Mouse (Mus musculus) heart, embryonic 10.5 days (tissue): Measurements from ENCODE around the gene Tmcc3. TPM values are rescaled to one million over a fixed set of nuclear protein-coding genes. Genes with fewer than 3 reads are reported as not detected.

Experiments used
- DNase-seq: peaks from one replicate; pipeline ENCODE4 v3.0.0-alpha.2; 2017; ENCODE audit warnings: low spot score
- H3K27ac ChIP-seq: fragments of 300-500 bp; sonication (generic); 2 replicates; pipeline ENCODE4 v1.5.1; 2016; ENCODE audit warnings: mild to moderate bottlenecking
- H3K27me3 ChIP-seq: fragments of 300-500 bp; sonication (generic); 2 replicates; pipeline ENCODE4 v1.6.1; 2016; ENCODE audit warnings: mild to moderate bottlenecking; ENCODE audit not compliant: poor library complexity, insufficient read depth, severe bottlenecking
- H3K36me3 ChIP-seq: fragments of 300-500 bp; sonication (generic); 2 replicates; pipeline ENCODE4 v1.6.1; 2016; ENCODE audit warnings: mild to moderate bottlenecking, moderate library complexity
- H3K4me1 ChIP-seq: fragments of 300-500 bp; sonication (generic); 2 replicates; pipeline ENCODE4 v1.6.1; 2016; ENCODE audit warnings: mild to moderate bottlenecking
- H3K4me3 ChIP-seq: fragments of 300-500 bp; sonication (generic); 2 replicates; pipeline ENCODE4 v1.5.1; 2016; ENCODE audit warnings: mild to moderate bottlenecking, moderate library complexity
- H3K9me3 ChIP-seq: fragments of 300-500 bp; sonication (generic); 2 replicates; pipeline ENCODE4 v1.6.1; 2016; ENCODE audit warnings: mild to moderate bottlenecking, moderate library complexity
- WGBS: fragments of 180-500 bp; shearing (Covaris S2); methylation state at CpG from one replicate; pipeline ENCODE4 v1.1.7; 2016; 5-methylcytosine and 5-hydroxymethylcytosine counted together
- polyA plus RNA-seq: library from polyadenylated mRNA; unstranded; fragments of >200 nt; fragmentation: Nextera tagmentation; extraction: Ambion mirVana; gene quantifications from 2 replicates; pipeline ENCODE4 v1.2.1, GENCODE M21; 2016

Tmcc3 gene
- polyA plus RNA-seq, 1 experiment from 2014 or later: 12.2 TPM

GRCm38 (mm10) chr10:94352877-94353853 is 41.4 kb downstream of the Tmcc3 start:
- 74% methylated on average over 9 of the region's 9 CpGs for WGBS
- Histone ChIP-seq H3K4me1 (peaks cover 6% of the 10 kb centered on the region; the same call in 1 of the 2 replicates), H3K36me3 (no peaks in the 10 kb centered on the region), H3K27me3 (no peaks in the 10 kb centered on the region), H3K4me3 (no peak overlapping the region), H3K9me3 (no peaks in the 10 kb centered on the region), H3K27ac (no peak overlapping the region)
- DNase-seq: no peak

GRCm38 (mm10) chr10:94354005-94354404 is 42.3 kb downstream of the Tmcc3 start:
- no peak for DNase-seq
- Histone ChIP-seq H3K4me3 (no peak overlapping the region), H3K27ac (no peak overlapping the region), H3K36me3 (no peaks in the 10 kb centered on the region), H3K27me3 (no peaks in the 10 kb centered on the region), H3K9me3 (no peaks in the 10 kb centered on the region), H3K4me1 (peaks cover 6% of the 10 kb centered on the region; the same call in 1 of the 2 replicates)
- WGBS: 65% methylated on average over 4 of the region's 4 CpGs

- no peak for DNase-seq
- WGBS: 84% methylated on average over 3 of the region's 3 CpGs
- Histone ChIP-seq H3K27me3 (no peaks in the 10 kb centered on the region), H3K27ac (no peak overlapping the region), H3K9me3 (no peaks in the 10 kb centered on the region), H3K36me3 (no peaks in the 10 kb centered on the region), H3K4me1 (peaks cover 6% of the 10 kb centered on the region; the same call in 1 of the 2 replicates), H3K4me3 (no peak overlapping the region)
Measured at GRCm38 (mm10) chr10:94354427-94354826, 42.7 kb downstream of the Tmcc3 start.

GRCm38 (mm10) chr10:94356504-94357169 is 44.9 kb downstream of the Tmcc3 start:
- H3K9me3 ChIP-seq: no peaks in the 10 kb centered on the region
- DNase-seq: no peak
- H3K27ac ChIP-seq: no peak overlapping the region
- no peaks in the 10 kb centered on the region for H3K36me3 ChIP-seq
- WGBS: 82% methylated on average over 13 of the region's 13 CpGs
- H3K4me3 ChIP-seq: no peak overlapping the region
- no peaks in the 10 kb centered on the region for H3K27me3 ChIP-seq
- H3K4me1 ChIP-seq: 0 out of 2 replicates have a peak, but pooled peaks cover 3% of the 10 kb centered on the region

GRCm38 (mm10) chr10:94360664-94361063 is 48.9 kb downstream of the Tmcc3 start:
- DNase-seq: no peak
- Histone ChIP-seq H3K36me3 (no peaks in the 10 kb centered on the region), H3K27me3 (no peaks in the 10 kb centered on the region), H3K9me3 (0 out of 2 replicates have a peak, but pooled peaks cover 4% of the 10 kb centered on the region), H3K4me1 (no peaks in the 10 kb centered on the region), H3K27ac (no peak overlapping the region), H3K4me3 (no peak overlapping the region)
- 73% methylated on average over 1 of the region's 1 CpGs for WGBS

- no peaks in the 10 kb centered on the region for H3K9me3 ChIP-seq
- no peak overlapping the region for H3K27ac ChIP-seq
- H3K4me3 ChIP-seq: no peak overlapping the region
- no peaks in the 10 kb centered on the region for H3K4me1 ChIP-seq
- no peak for DNase-seq
- H3K36me3 ChIP-seq: no peaks in the 10 kb centered on the region
- WGBS: 70% methylated on average over 2 of the region's 2 CpGs
- peaks cover 10% of the 10 kb centered on the region; the same call in 1 of the 2 replicates for H3K27me3 ChIP-seq
Measured at GRCm38 (mm10) chr10:94371293-94371692, 59.5 kb downstream of the Tmcc3 start.

GRCm38 (mm10) chr10:94376941-94377340 is 65.2 kb downstream of the Tmcc3 start:
- Histone ChIP-seq H3K36me3 (no peaks in the 10 kb centered on the region), H3K4me3 (no peak overlapping the region), H3K27me3 (peaks cover 10% of the 10 kb centered on the region; the same call in 1 of the 2 replicates), H3K9me3 (no peaks in the 10 kb centered on the region), H3K27ac (no peak overlapping the region; the same call in 1 of the 2 replicates), H3K4me1 (peaks cover 24% of the 10 kb centered on the region)
- no peak for DNase-seq
- 24% methylated on average over 4 of the region's 4 CpGs for WGBS

- DNase-seq: no peak
- peaks cover 10% of the 10 kb centered on the region; the same call in 1 of the 2 replicates for H3K27me3 ChIP-seq
- WGBS: 78% methylated on average over 10 of the region's 10 CpGs
- no peak overlapping the region for H3K27ac ChIP-seq
- H3K4me1 ChIP-seq: peaks cover 24% of the 10 kb centered on the region
- no peaks in the 10 kb centered on the region for H3K9me3 ChIP-seq
- no peak overlapping the region for H3K4me3 ChIP-seq
- no peaks in the 10 kb centered on the region for H3K36me3 ChIP-seq
Measured at GRCm38 (mm10) chr10:94377844-94378243, 66.1 kb downstream of the Tmcc3 start.

- peak overlapping the region; percentile 42; the same call in 1 of the 2 replicates for H3K27ac ChIP-seq
- no peaks in the 10 kb centered on the region for H3K9me3 ChIP-seq
- peaks cover 24% of the 10 kb centered on the region for H3K4me1 ChIP-seq
- peaks cover 10% of the 10 kb centered on the region; the same call in 1 of the 2 replicates for H3K27me3 ChIP-seq
- H3K4me3 ChIP-seq: no peak overlapping the region
- no peak for DNase-seq
- 74% methylated on average over 13 of the region's 13 CpGs for WGBS
- no peaks in the 10 kb centered on the region for H3K36me3 ChIP-seq
Measured at GRCm38 (mm10) chr10:94378383-94378782, 66.6 kb downstream of the Tmcc3 start.

GRCm38 (mm10) chr10:94380082-94380481 is 68.3 kb downstream of the Tmcc3 start:
- Histone ChIP-seq H3K27ac (no peak overlapping the region), H3K36me3 (no peaks in the 10 kb centered on the region), H3K27me3 (peaks cover 10% of the 10 kb centered on the region; the same call in 1 of the 2 replicates), H3K4me3 (no peak overlapping the region), H3K9me3 (peaks cover under 1% of the 10 kb centered on the region; the same call in 1 of the 2 replicates), H3K4me1 (peaks cover 24% of the 10 kb centered on the region)
- 88% methylated on average over 2 of the region's 2 CpGs for WGBS
- no peak for DNase-seq

GRCm38 (mm10) chr10:94380662-94381392 is 69.1 kb downstream of the Tmcc3 start:
- Histone ChIP-seq H3K27me3 (peaks cover 4% of the 10 kb centered on the region; the same call in 1 of the 2 replicates), H3K4me3 (no peak overlapping the region), H3K27ac (0 out of 2 replicates have a peak overlapping the region, but pooled peaks have one; percentile 22), H3K4me1 (peaks cover 24% of the 10 kb centered on the region), H3K36me3 (no peaks in the 10 kb centered on the region), H3K9me3 (peaks cover 8% of the 10 kb centered on the region)
- WGBS: 64% methylated on average over 9 of the region's 9 CpGs
- no peak for DNase-seq

- Histone ChIP-seq H3K4me3 (no peak overlapping the region), H3K27me3 (no peaks in the 10 kb centered on the region), H3K4me1 (peaks cover 24% of the 10 kb centered on the region), H3K36me3 (no peaks in the 10 kb centered on the region), H3K27ac (0 out of 2 replicates have a peak overlapping the region, but pooled peaks have one; percentile 22), H3K9me3 (peaks cover 11% of the 10 kb centered on the region)
- WGBS: 80% methylated on average over 4 of the region's 4 CpGs
- DNase-seq: no peak
Measured at GRCm38 (mm10) chr10:94381393-94381740, 69.6 kb downstream of the Tmcc3 start.
